8 mouse cellular contexts compared by ENCODE assay signal in genomic region chr13:25115429-25115881, GRCm38 (mm10). TPM values are rescaled to one million over a fixed set of nuclear protein-coding genes. Genes with fewer than 3 reads are reported as not detected.
DNase-seq lines count a peak whose midpoint lies in the region; ATAC-seq and TF ChIP-seq lines count a peak whose summit lies in the region.

No protein-coding gene starts in this region.

- H3K27me3 ChIP-seq in midbrain, embryonic 13.5 days, result 0 out of 2 replicates have a peak, but pooled peaks cover 3% of the 10 kb centered on the region
- no peaks in the 10 kb centered on the region for H3K27me3 ChIP-seq in stomach, postnatal 0 days (ENCODE audit: control insufficient read depth, insufficient read depth, low read length)

- intact Hi-C loops in gastrocnemius, adult 2 months (cut with DNase I), result loop anchor here (5.0 kb wide), 1 partner anchor 58 kb away; the partner anchor contains the start of gene Dcdc2a
- intact Hi-C loops in left cerebral cortex, postnatal 4 days (cut with DNase I), result no loop called here

- no peaks in the 10 kb centered on the region for H3K9me3 ChIP-seq in midbrain, embryonic 13.5 days
- no peaks in the 10 kb centered on the region for H3K9me3 ChIP-seq in stomach, postnatal 0 days (ENCODE audit: control insufficient read depth, low read length)

- peak overlapping the region; percentile 74 for H3K4me3 ChIP-seq in gastrocnemius, adult 2 months
- H3K4me3 ChIP-seq in midbrain, embryonic 13.5 days (replicated peaks), result peak overlapping the region; percentile 40
- peak overlapping the region; percentile 40 for H3K4me3 ChIP-seq in stomach, postnatal 0 days (ENCODE audit: low read depth, low read length)

- ATAC-seq in common myeloid progenitor, adult 5-6 weeks (replicated peaks; ENCODE audit: low read depth, poor library complexity, severe bottlenecking), result peak; percentile 71; the same call in 1 of the 2 replicates
- peak; percentile 84 for ATAC-seq in midbrain, embryonic 13.5 days
- ATAC-seq in stomach, postnatal 0 days (ENCODE audit: low FRiP score, low TSS enrichment), result no peak

- no peak for TF ChIP-seq EP300 in stomach, postnatal 0 days (optimal IDR thresholded peaks at IDR 0.05)

- no peaks in the 10 kb centered on the region for H3K36me3 ChIP-seq in midbrain, embryonic 13.5 days
- H3K36me3 ChIP-seq in stomach, postnatal 0 days (ENCODE audit: control insufficient read depth, insufficient read depth, low read length), result no peaks in the 10 kb centered on the region

- H3K4me1 ChIP-seq in midbrain, embryonic 13.5 days (replicated peaks), result 0 out of 2 replicates have a peak, but pooled peaks cover 3% of the 10 kb centered on the region
- no peaks in the 10 kb centered on the region for H3K4me1 ChIP-seq in stomach, postnatal 0 days (replicated peaks; ENCODE audit: control insufficient read depth, insufficient read depth)

- H3K9ac ChIP-seq in midbrain, embryonic 13.5 days (replicated peaks), result peak overlapping the region; percentile 56
- 0 out of 2 replicates have a peak overlapping the region, but pooled peaks have one; percentile 23 for H3K9ac ChIP-seq in stomach, postnatal 0 days (ENCODE audit: low read length)

- peak overlapping the region; percentile 63 for H3K4me2 ChIP-seq in midbrain, embryonic 13.5 days (replicated peaks)
- peak overlapping the region; percentile 79 for H3K4me2 ChIP-seq in stomach, postnatal 0 days (replicated peaks; ENCODE audit: low read depth)

- no peak for TF ChIP-seq CTCF in gastrocnemius, adult 2 months (IDR thresholded peaks at IDR 0.05)
- no peak for TF ChIP-seq CTCF in stomach, postnatal 0 days (IDR thresholded peaks at IDR 0.05; ENCODE audit: low read depth)

- peak overlapping the region; percentile 74 for H3K27ac ChIP-seq in gastrocnemius, adult 2 months
- H3K27ac ChIP-seq in midbrain, embryonic 13.5 days, result no peak overlapping the region
- H3K27ac ChIP-seq in stomach, postnatal 0 days (replicated peaks), result no peak overlapping the region

- 33% methylated on average over 12 of the region's 12 CpGs for WGBS in midbrain, embryonic 13.5 days
- WGBS in stomach, postnatal 0 days, result 22% methylated on average over 12 of the region's 12 CpGs

- DNase-seq in gastrocnemius, adult 2 months, result peak; percentile 27
- no peak for DNase-seq in gastrocnemius, postnatal 4 days (ENCODE audit: low spot score in 2 of 2)
- peak; percentile 7 for DNase-seq in heart, adult 8-10 months (ENCODE audit: low spot score)
- DNase-seq in kidney, adult 8-10 months, result peak; percentile 89 to 91
- peak; percentile 38 for DNase-seq in left cerebral cortex, postnatal 4 days
- DNase-seq in stomach, postnatal 0 days (ENCODE audit: low spot score), result peak; percentile 27

RNA-seq across cellular contexts. Expression of gene Dcdc2a, which starts 59.7 kb away (rescaled TPM):
- total RNA-seq in gastrocnemius, adult 2 months (2021), result under 1 TPM; 0.06 to 0.71 TPM
- total RNA-seq in gastrocnemius, postnatal 4 days (2021), result under 1 TPM; 0.07 to 0.18 TPM
- total RNA-seq in common myeloid progenitor, adult 5-6 weeks (2017), result not detected in 2 replicates
- total RNA-seq in heart, adult 8-10 months (2022), result not detected
- 1 to 10 TPM; 3.8 TPM for total RNA-seq in left cerebral cortex, postnatal 4 days (2021)
- polyA plus RNA-seq in midbrain, embryonic 13.5 days (2015; fragmentation: Nextera tagmentation; extraction: Ambion mirVana), result 2.8 and 3.0 TPM in 2 replicates
- 0.07 and 0.24 TPM in 2 replicates for polyA plus RNA-seq in stomach, postnatal 0 days (2015; fragmentation: Nextera tagmentation; extraction: Ambion mirVana)

Comparison
In these comparisons a context has a peak if more than half of its experiments do, and no peak if none do; other contexts are left out.
1. DNase-seq: peak in gastrocnemius, adult 2 months (single experiment), heart, adult 8-10 months (single experiment), kidney, adult 8-10 months (2 of 2), left cerebral cortex, postnatal 4 days (single experiment) and stomach, postnatal 0 days (single experiment); none in gastrocnemius, postnatal 4 days (0 of 2).
2. Peak in every context shown above with its lines, with median percentiles within 50 percentile points of each other: H3K4me3 ChIP-seq.